Mouse (Mus musculus): ENCODE data around the gene Capn9.
A peak's percentile ranks its signal among the peaks of the same experiment; 100 is the strongest.

Gene Capn9

GRCm38 (mm10) chr8:124634411-124635246, 58.7 kb downstream of the Capn9 start:
- ATAC-seq (ENCODE audit: insufficient number of reproducible peaks, low FRiP score, low TSS enrichment): no peak

GRCm38 (mm10) chr8:124635247-124635502, 59.3 kb downstream of the Capn9 start:
- no peak for ATAC-seq (ENCODE audit: insufficient number of reproducible peaks, low FRiP score, low TSS enrichment)

- no peak for ATAC-seq (ENCODE audit: insufficient number of reproducible peaks, low FRiP score, low TSS enrichment)
Observed at GRCm38 (mm10) chr8:124641599-124641998, 65.7 kb downstream of the Capn9 start.

- ATAC-seq (ENCODE audit: insufficient number of reproducible peaks, low FRiP score, low TSS enrichment): no peak
Observed at GRCm38 (mm10) chr8:124643540-124644339, 67.8 kb downstream of the Capn9 start.

GRCm38 (mm10) chr8:124648311-124648710, 72.4 kb downstream of the Capn9 start:
- ATAC-seq (ENCODE audit: insufficient number of reproducible peaks, low FRiP score, low TSS enrichment): no peak

- no peak for ATAC-seq (ENCODE audit: insufficient number of reproducible peaks, low FRiP score, low TSS enrichment)
Observed at GRCm38 (mm10) chr8:124651776-124652175, 75.9 kb downstream of the Capn9 start.

GRCm38 (mm10) chr8:124652546-124652945, 76.6 kb downstream of the Capn9 start:
- ATAC-seq (ENCODE audit: insufficient number of reproducible peaks, low FRiP score, low TSS enrichment): peak; percentile 49

- ATAC-seq (ENCODE audit: insufficient number of reproducible peaks, low FRiP score, low TSS enrichment): no peak
Observed at GRCm38 (mm10) chr8:124653568-124654475, 77.9 kb downstream of the Capn9 start.

- ATAC-seq (ENCODE audit: insufficient number of reproducible peaks, low FRiP score, low TSS enrichment): no peak
Observed at GRCm38 (mm10) chr8:124657961-124658360, 82.0 kb downstream of the Capn9 start.

GRCm38 (mm10) chr8:124658415-124658814, 82.5 kb downstream of the Capn9 start:
- ATAC-seq (ENCODE audit: insufficient number of reproducible peaks, low FRiP score, low TSS enrichment): no peak

GRCm38 (mm10) chr8:124661781-124662180, 85.9 kb downstream of the Capn9 start:
- no peak for ATAC-seq (ENCODE audit: insufficient number of reproducible peaks, low FRiP score, low TSS enrichment)

GRCm38 (mm10) chr8:124662446-124663111, 86.7 kb downstream of the Capn9 start:
- peak; percentile 26; the same call in 1 of the 2 replicates for ATAC-seq (ENCODE audit: insufficient number of reproducible peaks, low FRiP score, low TSS enrichment)

- peak; percentile 63; the same call in 1 of the 2 replicates for ATAC-seq (ENCODE audit: insufficient number of reproducible peaks, low FRiP score, low TSS enrichment)
Observed at GRCm38 (mm10) chr8:124663112-124663873, 87.4 kb downstream of the Capn9 start, which contains the start of gene 2310022B05Rik. 2310022B05Rik (minus strand) TSS chr8:124663369.

GRCm38 (mm10) chr8:124663874-124664230, 87.9 kb downstream of the Capn9 start:
- no peak for ATAC-seq (ENCODE audit: insufficient number of reproducible peaks, low FRiP score, low TSS enrichment)

- no peak for ATAC-seq (ENCODE audit: insufficient number of reproducible peaks, low FRiP score, low TSS enrichment)
Observed at GRCm38 (mm10) chr8:124664414-124664813, 88.5 kb downstream of the Capn9 start.

Data from cerebellum, adult (tissue).